Mouse (Mus musculus): Measurements from ENCODE around the gene Lamtor3.
"Not testable (repeated sequence)": the region's sequence is repeated elsewhere in the genome, so short reads cannot be mapped to it uniquely, and the experiment has no call there.

Lamtor3 gene

DNA sequence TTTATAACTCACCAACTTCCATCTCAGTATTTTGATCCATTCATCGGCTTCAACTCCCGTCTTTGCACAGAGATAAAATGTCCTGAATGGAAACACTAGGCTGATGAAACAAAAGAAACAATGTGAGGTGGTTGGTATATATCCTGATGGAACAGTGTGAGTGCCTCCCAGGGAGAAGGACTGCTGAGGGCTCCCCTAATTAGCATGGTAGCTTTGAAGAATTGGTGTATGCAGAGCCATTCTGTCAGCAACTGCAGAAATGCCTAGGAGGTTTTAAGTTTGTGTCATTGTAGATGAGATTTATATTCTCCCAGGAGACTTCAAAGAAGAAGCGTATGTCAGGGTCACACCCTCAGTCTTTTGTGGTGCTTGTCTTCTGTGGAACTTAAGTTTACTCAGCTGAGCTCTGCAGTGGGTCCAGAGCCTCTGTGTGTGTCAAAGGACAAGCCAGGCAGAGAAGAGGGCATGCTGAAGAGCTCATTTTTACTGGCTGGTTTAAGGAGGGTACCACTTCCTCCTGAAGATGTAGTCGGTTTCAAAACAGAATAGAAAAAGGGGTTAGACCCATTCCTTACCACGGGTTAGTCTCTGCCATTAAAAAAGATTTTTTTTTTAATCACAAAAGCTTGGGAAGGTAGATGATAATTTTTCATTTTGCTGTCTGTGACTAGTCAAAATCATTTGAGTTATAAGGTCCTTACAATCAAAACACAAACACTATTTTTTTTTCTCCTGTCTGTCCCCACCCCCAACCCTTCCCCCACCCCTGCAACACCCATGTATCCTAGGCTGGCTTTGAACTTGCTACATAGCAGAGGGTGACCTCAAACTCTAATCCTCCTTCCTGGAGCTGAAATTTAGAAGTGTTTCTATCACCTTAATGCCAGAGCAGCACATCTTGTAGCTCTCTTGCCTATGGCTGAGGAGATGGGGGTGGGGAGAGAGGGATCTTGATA is 17.5 kb downstream of the Lamtor3 start:
- no peak for DNase-seq

DNA sequence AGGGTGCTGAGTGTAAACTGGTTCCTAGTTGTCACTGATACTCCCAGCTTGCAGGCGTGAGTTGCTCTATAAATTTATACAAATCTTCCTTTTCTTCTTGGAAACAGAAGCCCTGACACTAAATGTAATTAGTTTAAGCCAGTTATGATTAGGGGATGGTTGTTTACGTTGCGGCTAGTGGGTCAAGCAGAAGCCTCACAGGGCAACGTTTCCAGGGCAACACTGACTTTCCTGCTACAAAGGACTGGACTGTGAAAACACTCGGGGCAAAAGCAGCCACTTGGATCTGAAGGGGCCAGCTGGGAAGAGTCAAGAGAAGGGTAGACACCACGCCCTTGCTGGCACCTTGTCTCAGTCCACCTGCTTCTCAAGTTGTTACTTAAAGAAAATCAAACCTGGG is 18.2 kb downstream of the Lamtor3 start:
- DNase-seq, result no peak

DNA sequence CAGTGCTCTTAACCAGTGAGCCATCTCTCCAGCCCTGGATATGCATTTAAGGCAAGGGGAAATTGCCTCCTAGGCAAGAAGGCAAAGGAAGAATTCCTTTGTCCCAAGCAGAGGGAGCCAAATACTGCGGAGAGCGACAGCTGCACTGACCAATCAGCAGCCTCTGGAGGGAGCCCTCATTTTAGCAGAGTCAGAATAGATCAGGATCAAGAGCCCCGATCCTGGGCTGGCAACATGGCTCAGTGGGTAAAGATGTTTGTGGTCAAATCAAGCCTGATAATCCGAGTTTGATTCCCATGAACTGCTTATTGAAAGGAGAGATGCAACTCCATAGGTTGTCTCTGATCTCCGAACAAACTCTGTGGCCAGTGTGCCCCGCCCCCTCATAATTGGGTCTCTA is 20.3 kb downstream of the Lamtor3 start:
- DNase-seq, result no peak

DNA sequence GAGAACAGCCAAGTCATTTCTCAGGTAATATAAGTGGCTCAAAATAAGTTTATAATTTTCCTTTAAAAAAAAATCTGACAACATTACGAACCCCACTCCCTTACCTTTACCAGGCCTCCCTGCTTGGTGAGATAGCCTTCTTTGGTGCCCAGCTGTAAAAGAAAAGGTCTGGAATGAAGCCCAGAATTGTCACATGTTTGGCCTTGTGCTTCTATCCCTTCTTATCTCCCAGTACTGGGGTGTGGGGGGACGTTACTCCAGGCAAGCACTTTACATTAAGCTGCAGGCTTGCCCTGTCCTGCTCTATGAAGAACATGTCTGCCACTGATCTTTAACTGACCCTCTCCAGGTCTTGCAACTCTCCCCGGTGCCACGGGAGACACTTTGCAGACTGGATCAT is 22.5 kb downstream of the Lamtor3 start:
- no peak for DNase-seq

DNA sequence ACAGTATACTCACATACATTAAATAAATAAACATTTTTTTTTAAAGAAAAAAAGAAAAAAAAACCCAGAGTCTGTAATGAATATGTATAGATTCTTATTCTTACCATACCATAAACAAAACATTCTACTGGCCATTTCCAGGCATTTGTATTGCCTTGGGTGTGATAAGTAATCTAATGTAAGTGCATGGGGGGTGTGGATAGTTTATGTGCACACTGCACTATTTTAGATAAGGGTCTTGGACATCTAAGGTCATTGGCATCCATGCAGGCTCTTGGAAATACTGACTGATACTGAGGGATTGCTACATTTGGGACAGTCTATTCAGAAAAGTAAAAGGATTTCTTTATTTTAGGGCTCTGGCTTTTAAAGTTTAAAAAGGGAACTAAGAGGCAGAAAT is 23.2 kb downstream of the Lamtor3 start:
- DNase-seq, result no peak

DNA sequence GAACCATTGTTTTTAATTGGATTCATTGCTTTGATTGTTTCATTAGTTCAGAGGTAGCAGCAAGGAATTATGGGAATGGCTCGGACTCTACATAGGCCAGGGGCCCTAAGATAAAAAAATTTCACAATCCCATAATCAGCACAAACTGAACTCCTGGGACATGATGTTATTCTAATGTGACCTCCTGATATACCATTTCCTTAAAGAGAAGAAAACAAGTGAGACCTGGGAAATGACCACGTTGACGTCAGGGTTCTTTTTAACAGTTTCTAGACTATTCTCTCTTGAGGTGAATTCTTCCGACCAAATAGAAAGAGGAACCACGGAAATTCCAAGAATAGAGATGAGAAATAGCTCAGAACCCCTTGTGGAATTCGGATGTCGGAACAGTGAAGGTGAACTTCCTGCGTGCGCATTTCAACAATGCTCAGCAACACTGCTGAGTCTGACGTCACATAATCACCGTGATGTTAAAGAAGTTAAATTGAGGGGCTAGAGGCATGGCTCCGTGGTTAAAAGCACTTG is 23.9 kb downstream of the Lamtor3 start:
- no peak for DNase-seq

DNA sequence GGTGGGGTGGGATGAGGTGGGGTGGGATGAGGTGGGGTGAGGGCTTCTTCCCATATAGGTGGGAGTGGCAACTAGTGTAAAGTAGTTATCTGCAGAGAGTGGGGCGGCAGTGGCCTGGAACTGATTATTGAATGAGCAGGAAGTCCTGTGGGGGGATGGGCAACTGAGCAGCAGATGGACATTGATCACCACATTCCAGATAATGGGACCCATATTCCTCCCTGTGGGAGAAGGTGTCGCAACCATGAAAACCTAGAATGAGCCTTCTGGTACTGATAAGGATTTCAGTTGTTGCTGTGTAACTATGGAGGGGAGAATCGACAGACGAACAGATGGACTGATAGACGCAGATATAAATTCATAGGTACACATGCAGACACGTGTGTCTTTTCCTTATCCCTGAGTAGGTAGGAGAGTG is 25.4 kb downstream of the Lamtor3 start:
- DNase-seq, result no peak

DNA sequence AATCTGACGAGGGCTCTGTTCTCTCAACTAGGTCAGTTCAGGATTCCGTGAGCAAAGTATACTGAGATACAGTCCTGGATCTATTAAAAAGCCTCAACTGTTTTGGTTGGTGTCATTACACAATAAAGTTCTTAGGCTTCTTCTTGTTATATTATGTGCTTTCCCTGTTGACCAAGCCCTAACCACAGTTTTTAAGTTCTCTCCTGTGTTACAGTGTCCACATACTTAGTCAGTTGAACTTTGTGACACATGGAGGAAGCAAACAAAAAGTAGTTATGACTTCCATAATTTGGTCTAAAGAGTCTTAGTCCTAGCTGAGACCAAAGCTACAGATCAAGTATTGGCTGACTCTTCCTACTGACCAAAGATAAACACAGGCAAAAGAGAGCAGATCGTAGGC is 28.5 kb downstream of the Lamtor3 start:
- DNase-seq, result no peak

DNA sequence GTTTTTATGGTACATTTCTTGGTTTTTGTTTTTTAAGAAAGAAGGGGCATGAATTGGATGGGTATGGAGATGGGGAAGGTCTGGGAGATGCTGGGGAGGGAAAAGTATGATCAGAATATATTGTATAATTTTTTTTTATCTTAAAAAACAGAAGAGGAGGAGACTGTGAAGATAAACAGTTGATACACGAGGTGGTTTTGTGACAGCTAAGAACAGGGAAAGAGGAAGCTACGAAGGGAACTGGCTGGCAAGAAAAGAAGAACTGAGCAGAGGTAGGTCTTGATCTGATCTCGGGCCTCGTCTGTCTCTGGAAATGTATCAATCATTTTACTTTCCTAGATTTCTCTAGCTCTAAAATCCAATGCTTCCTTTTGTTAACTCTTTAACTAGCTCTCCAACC is 29.2 kb downstream of the Lamtor3 start:
- DNase-seq, result no peak

DNA sequence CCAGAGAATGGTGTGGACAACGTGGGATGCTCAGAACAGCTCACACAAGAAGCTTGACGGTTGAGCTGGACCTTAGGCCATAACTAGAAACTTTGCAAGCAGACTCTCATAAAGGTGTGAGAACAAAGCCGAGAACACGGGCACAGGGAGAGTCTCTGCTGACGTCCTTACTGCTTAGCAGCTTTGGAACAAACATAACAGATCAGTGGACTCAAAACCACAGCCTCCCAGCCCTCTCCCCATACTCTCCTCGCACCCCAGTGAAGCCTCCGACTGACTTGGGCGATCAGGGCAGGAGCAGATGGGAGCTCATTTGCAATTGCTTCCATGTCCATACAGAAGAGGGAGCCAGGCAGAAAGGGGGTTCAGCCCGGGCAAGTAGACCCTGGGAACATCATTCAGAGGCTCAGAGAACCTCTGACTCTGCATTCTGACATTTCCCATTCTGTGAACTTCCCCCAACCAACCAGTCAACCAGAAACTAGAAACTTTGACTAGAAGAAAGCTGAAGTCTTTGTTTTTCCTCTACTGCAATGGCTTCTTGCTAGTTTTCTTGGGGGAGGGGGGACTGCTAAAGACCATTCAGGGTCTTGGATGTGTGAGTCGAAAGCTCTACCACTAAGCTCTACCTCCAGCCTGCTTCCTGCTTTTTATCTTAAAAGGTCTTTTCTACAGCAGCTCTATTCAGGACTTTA is 32.0 kb downstream of the Lamtor3 start:
- DNase-seq, result no peak

DNA sequence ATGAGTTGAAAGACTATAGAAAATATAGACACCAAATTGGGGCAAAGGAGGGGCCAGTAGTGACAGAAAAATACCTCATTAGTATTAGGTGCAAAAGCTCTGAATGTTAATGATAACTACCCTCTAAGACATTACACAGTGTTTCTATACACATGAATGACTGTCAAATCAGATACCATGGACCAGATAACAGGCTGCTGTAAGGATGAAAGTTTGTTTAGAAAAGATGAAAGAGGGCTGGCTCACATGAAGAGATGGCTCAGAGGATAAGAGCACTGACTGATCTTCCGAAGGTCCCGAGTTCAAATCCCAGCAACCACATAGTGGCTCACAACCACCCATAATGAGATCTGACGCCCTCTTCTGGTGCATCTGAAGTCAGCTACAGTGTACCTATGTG is 33.0 kb downstream of the Lamtor3 start:
- DNase-seq, result not testable (repeated sequence)

DNA sequence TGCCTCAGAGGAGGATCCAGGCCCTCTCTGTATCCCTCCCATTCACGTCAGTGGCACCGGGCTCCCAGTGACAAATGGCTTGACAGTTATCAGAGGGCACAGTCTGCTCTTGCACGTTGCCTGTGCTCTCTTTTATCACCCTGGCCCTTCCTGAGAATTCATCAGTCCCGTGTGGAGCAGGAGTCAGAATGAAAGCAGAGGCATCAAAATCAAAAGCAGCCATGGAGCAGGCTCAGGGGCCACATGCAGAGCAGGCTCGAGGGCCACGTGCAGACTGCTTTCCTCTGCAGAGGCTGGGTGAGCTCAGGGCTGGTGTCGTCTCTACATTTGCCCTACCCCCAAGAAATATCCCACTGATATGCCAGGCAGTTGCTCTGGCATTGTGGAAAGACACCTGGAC is 33.5 kb downstream of the Lamtor3 start:
- DNase-seq, result no peak

DNA sequence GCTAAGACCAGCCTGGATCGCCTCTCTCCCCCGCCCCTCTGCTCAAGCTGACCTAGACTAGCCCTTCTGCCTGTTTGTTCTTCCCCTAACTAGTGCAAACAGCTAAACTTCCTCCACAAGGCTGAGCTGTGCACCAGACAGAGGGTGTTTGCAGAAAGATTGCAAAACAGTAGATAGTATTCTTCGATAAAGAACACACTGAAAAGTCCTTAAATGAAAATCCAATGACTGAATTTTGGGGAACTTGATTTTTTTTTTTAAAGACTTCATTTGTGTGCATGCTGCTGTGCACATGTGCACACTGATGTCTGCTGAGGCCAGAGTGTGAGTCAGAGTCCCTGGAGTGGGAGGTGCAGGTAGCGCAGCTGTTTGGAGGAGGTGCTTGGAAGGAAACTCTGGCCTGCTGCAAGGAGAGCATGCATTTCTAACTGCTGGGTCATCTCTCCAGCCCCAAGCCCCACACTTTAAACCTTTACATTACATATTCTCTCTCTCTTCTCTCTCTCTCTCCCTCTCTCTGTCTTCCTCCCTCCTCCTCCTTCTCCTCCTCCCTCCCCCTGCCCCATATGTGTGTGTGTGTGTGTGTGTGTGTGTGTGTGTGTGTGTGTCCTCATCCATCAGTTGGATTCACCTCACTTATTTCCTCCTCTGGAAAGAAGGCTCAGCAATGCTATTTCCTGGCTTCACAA is 34.1 kb downstream of the Lamtor3 start:
- DNase-seq, result peak; percentile 35

DNA sequence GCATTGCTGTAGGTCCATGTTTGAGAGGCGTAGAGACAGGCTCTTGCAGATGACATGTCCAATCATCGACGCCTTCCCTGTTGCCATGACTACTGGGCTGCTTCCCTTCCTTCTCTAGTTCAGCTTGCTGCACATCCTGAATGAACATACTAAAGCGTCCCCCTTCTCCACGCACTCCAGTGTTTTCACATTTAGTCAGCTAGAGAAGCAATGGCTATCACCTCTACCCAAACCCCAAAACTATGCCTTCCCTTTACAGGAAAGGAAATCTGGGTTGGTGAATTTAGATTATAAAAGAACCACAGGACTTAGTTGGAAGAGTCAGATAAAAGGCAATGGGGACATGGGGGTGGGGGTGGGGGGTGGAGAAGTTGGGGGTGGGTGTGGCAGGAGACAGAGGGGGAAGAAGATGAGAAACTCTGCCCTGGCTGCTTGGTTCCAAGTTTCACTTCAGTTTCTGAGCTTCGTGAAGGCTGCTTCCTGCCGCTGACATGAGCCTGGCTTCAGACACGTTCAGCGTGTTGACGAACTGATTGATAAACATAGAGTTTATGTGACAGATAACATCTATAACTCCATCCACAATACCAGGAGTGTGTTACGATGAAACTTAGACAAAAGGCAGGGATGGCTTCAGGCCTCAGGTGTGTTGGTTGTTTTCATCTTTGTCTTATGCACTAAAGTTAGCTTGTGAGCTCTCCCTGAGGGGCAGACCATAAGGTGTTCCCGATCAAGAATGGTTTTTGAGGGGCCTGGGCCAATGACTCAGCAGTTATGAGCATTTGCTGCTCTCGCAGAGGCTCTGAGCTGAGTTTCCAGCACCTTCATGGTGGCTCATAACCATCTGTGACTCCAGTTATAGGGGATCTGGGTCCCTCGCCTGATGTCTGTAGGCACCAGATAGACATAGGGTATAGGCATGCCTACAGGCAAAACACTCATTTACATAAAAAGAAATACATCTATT is 34.9 kb downstream of the Lamtor3 start:
- DNase-seq, result peak; percentile 44

DNA sequence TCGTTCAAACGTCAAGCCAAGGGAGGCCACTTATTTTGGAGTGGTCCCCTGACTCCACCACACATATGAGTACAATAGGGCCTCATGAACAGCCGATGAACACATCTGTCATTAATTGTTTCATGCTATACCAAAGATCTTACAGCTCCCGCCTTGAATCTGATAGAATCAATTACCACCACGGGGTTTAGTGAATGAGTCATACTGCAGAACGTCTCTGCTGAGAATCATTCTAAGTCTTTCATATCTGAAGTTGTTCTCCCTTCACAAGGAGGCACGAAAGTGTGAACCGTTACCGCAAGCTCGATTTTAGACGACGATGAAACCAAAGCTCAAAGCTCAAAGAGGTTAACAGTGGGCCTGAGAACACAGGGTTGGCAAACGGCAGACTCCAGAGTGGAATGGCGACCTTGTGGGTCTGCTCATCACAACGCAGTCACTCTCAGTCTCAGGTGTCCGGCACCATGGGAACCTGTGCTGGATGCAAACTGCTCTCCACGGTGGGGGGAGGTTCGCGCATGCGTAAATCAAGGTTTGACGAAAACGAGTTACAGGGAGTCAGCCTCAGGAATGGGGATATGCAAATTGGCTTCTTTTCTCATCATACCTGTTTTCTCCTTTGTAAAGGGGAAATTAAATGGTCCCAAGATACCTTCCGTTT is 36.1 kb downstream of the Lamtor3 start:
- no peak for DNase-seq

DNA sequence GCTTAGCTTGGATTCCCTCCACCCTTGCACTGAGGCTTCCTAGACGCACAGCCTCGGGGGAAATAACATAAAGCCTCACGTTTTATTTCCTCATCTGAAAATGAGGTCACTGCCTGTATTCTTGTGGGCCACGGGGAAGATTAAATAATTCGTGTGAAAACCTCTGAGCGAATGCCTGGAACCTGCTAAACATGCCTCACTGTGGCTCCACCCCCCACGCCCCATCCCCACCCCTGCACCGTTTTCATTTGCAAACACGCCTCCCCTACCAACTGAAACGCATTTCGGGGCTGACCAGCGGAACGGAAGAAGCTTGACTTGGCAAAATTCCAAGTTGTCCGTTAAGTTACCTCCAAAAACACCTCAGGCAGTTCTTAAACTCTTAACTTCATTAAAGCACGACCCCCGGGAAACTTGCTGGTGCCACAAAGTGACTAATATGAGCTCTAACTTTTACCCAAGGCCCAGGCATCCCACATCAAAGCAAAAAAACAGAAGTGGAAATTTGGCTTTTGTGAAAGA is 37.3 kb downstream of the Lamtor3 start:
- DNase-seq, result no peak

DNA sequence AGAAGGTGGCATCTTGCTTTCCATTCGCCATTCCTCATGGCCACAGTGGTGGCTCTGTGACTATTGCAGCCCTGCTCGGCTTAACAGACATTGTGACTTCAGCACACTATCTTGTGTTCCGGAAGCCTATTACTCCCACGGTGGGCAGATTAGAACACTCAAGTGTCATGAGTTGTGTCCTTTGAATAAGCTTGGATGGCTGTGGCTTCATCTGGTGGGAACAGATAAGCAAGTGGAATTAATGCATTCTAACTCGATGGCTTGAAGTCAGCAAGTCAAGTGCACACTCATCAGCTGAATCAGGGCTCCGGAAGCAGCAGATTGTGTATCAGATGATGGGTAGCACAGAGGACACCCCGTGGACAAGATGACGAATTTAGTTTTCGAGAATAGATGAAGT is 39.6 kb downstream of the Lamtor3 start:
- no peak for DNase-seq

DNA sequence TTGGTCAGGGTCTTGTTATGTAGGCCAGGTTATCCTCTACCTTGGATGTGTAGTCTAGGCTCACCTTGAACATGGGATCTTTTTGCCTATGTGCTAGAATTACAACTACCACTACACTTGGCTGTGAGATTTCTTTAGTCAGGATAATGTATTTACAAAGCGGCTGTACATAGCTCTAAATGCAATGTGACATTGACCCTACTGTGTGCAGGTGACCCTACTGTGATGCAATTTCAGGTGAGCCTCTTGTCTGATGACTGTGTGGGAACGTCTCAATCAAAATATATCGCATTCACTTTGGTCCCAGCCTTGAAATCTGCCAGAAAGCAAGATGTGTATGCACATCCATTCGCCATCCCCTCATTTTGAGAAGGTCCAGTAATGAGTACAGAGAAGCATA is 40.0 kb downstream of the Lamtor3 start:
- no peak for DNase-seq

DNA sequence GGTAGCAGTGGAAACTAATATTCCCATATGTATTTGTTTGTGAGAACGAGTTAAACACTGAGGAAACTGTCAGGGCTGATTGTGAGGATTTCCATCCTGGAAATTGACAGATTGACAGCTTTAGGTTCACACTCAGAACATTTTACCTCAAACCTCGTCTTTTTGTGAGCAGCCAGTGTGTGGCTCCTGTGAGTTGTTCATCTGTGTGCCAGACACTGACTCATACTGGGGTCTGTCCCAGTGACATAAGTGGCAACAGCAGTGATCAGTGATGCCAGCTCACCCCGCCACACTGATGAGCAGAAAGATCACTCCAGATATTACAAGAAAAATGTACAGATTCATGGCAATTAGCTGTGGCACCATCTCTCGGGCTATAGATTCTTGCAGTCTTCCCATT is 41.1 kb downstream of the Lamtor3 start:
- no peak for DNase-seq

DNA sequence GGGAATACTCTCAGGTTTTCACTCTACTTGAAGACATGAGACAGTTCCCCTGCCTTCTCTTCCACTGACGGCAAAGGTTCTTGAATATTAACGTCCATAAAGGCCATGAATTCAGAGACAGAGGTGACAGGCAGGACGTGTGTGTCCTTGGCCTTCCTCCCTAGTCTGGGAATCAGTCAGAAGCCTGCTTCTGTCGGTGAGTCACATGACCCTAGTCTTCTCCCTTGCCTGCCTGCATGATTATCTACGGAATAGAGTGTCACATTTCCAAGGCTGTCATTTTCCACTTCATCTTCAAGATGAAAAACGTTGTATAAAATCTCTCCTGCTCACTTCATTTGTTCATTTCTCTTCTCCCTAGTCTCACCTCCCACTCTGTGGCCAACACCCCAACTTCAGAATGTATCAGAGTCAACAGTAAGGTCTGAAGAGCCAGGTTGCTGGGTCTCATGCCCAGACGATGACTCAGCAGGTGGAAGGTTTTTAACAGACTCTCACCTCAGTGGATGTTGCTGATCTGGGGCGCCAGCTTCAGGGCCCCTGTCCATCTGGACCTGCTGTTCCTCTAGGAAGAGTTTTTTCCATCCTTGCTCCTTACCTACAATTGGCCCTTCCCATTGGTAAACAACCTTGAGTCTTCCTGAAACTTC is 43.6 kb downstream of the Lamtor3 start:
- no peak for DNase-seq

DNA sequence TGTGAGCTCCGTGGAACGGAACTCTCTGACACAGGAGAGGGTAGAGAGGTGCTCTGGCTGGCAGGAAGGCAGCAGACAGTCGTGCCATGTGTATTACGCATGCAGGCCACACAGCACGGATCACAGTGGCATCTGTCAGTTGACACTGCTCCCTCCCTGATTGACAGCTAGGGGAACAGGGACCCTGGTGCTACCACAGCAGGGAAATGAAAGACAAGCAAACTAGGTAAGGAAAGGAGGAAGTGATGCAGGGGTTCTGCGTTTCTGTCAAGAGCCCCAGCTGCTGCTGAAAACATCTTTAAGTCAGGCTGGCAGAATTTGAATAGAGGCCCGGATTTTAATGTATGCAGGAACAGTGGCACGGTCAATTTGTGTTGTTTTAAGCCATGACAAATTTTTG is 45.2 kb downstream of the Lamtor3 start:
- no peak for DNase-seq

Measured in right cerebral cortex, postnatal 25 days (tissue).